Mouse (Mus musculus) left cerebral cortex, postnatal 36 days (tissue): ENCODE results near the gene Hist2h2be. TPM values are rescaled to one million over a fixed set of nuclear protein-coding genes. Genes with fewer than 3 reads are reported as not detected.
"Not testable (repeated sequence)": the region's sequence is repeated elsewhere in the genome, so short reads cannot be mapped to it uniquely, and the experiment has no call there.

Experiments used
- DNase-seq, 2 experiments: peaks; one replicate each; pipeline ENCODE4 v3.0.0; 2021 to 2022; ENCODE audit warnings: low spot score in 2 of 2, mixed read lengths in 1 of 2
- intact Hi-C: fragments of 180-260 bp; cut with DNase I; formaldehyde crosslinking; loops from one replicate; pipeline ENCODE4 v1.15.1; 2025
- total RNA-seq, 2 experiments: library from RNA; stranded (reverse); gene quantifications; 2 replicates each; pipeline ENCODE4 v1.2.3; 2021

Gene Hist2h2be
- total RNA-seq, result 1 to 10 TPM; 4.8 to 5.1 TPM

DNA sequence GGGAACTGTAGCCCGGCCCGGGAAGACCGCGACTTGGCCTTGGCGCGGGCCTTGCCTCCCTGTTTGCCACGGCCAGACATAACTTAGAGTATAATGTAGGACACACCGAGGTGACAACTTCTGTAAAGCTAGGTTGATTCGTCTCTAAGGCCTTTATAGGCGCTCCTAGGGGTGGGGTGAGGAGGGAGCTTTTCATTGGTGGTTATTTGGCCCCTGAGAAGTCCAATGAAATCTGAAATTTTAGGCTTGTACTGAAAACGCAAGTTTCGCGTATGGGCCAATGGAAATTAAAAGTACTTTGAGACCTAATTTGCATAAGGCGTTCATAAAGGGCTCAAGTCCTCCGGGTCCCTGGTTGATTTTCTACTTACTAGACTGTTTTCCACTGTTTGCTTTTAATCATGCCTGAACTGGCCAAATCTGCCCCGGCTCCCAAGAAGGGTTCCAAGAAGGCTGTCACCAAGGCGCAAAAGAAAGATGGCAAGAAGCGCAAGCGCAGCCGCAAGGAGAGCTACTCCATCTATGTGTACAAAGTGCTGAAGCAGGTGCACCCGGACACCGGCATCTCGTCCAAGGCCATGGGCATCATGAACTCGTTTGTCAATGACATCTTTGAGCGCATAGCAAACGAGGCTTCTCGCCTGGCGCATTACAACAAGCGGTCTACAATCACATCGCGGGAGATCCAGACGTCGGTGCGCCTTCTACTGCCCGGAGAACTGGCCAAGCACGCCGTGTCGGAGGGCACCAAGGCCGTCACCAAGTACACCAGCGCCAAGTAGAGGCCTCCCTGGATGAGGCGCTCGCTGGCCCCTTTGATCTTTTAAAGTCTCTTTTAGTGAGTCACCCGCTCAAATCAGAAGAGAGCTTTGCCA lies at the start of gene Hist2h2be, which contains the start of gene Hist2h2ac:
Gene Hist2h2be (plus strand): TSS at position 355 of the 875 bp plus-strand sequence.
Gene Hist2h2ac (minus strand): TSS at position 116 of the 875 bp plus-strand sequence.
- DNase-seq, result peak; percentile 83 to 87
- intact Hi-C loops, result loop anchor here (2.0 kb wide), 2 partner anchors 24 to 42 kb away; partner anchors contain the start of genes Hist2h2aa1 and Hist2h4

DNA sequence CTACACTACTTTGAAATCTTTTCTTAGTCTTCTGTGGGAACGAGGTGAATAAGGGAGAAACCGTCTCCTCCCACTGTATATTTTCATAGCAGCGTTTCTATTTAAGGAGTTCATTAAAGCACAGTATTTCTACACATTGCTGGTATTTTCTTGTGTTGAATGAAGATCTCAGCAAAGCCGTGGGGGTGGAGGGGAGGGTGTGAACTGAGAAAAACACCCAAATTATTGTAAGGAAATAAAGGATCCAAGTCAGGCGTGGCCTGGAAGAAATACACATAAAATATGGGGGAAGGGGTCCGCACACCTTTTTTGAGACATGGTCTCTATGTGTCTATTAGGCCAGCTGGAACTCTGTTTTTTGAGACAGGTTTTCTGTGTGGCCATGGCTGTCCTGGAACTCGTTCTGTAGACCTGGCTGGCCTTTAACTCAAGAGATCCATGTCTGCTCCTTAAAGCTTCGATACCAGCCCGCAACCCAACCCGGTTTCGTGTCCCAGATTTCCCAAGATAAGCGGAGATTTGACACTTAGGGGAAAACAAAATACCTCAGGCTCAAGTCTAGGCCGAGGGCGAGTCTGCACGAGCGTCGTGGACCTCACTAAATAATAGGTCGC lies 49.2 kb upstream of the Hist2h2be start:
- no peak for DNase-seq
- intact Hi-C loops, result no loop called here

DNA sequence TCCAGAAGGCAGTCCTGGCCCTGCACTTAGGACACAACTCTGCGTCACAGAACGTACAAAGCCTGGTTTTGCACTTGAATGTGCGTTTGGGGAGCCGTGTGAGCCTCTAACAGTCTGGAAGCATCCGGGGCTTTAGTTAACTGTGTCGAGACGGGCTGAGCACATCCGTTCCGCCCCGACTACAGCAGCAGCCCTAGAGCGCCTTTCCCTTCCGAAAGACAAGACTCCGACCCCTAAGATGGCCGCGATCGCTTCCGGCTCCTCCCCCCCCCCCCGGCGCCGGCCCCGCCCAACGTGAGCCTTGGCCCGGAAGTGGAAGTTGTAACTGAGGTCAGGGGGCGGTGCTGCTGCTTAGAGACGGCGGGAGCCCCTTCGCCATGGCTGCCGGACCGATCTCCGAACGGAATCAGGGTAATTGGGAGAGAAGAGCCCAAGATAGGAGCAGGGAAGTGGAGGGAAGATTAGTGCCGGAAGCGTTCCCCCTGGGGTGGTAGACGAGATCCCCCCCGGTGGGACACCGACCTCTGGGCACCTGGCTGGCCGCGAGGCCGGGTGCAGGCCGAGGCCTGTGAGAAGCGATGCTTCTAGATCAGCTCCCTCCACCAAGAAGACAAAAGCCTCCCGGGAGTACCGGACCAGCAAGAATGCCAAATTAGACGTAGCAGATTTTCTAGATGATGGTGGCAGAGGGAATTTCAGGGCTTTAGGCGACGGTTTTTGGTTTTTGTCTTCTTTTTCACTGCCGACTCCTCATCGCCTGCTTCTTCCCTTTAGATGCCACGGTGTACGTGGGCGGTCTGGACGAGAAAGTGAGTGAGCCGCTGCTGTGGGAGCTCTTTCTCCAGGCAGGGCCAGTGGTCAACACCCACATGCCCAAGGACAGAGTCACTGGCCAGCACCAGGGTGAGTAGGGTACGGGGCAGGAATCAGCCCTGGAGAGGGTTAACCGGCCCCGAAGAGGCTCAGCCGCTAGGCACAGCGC lies 48.4 kb upstream of the Hist2h2be start, which contains the start of gene Sf3b4:
Gene Sf3b4 (plus strand): TSS at position 136 of the 982 bp plus-strand sequence.
- DNase-seq, result peak; percentile 83 to 84
- intact Hi-C loops, result no loop called here

DNA sequence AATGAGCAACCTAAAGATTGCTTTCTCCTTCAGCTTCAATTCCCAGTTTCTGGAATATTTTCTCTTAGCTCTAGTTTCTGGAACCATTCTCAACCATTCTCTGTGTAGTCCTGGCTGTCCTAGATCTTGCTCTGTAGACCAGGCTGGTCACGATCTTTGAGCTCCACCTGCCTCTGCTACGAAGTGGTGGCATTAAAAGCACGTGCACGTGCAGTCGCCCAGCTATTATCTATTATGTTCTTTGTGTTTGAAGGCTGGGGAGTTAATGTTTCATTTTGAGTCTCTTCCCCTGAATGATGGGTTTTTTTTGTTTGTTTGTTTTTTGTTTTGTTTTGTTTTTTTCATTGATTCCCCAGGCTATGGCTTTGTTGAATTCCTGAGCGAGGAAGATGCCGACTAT lies 47.7 kb upstream of the Hist2h2be start:
- intact Hi-C loops, result no loop called here

DNA sequence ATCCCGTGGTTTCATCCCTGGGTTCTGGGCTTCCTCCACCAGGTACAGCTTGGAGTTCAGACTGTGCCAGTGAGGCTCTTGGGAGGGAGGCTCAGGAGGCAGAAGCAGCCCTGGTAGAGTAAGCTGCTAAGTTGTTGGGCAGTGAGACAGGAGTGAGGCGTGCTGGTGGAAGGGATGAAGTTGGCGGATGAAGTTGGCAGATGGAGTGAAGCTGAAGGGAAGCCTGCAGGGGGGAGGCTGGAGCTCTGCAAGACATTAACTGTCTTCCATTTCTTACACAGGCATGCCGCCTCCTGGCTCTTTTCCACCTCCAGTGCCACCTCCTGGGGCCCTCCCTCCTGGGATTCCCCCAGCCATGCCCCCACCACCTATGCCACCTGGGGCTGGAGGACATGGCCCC lies 46.9 kb upstream of the Hist2h2be start:
- DNase-seq, intact Hi-C loops: not testable (repeated sequence)

More for the DNA sequence above, 47.7 kb upstream of the Hist2h2be start:
- no peak for DNase-seq

DNA sequence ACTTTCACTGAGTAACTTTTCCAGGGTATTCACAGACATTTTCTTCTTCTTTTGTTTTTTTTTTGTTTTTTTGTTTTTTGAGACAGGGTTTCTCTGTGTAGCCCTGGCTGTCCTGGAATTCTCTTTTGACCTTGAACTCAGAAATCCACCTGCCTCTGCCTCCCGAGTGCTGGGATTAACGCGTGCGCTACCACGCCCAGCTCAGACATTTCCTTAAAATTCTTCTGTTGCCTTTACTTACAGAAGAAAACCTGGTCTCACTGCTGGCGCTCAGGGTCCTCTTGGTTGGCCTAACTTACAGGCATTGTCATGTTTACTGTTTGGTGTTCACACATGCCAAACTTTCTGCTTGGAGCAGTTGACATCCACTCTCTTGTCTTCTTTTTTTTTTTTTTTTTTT lies 45.7 kb upstream of the Hist2h2be start:
- DNase-seq, result no peak
- intact Hi-C loops, result no loop called here

DNA sequence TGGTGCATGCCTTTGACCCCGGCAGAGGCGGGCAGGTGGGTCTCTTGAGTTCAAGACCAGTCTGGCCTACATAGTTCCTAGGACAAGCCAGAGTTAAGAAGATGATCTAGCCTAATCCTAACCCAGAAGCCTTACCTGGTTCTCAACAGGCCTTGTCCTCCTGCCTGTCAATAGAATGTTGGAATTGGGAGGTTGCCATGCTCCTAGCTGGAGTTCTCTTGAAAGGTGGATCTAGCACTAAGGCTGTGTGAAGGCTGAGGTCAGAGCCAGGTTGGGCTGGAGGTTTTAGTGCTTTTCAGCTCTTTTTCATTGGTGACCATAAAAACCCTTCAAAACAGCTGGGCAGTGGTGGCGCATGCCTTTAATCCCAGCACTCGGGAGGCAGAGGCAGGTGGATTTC lies 42.5 kb upstream of the Hist2h2be start:
- intact Hi-C loops, result no loop called here
- DNase-seq, result no peak

DNA sequence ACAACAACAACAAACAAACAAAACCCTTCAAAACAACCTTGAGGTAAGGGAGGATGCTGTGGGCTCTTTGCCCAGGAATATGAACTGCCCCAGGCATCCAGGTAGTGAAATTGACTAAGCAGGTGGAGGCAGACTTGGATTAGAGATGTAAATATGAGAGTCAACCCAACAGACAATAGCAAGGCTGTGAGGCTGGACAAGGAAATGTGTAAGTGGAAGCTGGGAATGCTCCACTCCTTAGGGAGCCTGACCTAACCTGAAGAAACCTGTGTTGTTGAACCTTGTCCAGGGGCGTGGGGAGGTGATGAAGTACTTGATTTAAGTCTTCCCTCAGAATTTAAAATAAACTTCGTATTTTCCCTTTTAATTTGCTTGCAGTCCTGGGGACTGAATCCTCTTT lies 42.0 kb upstream of the Hist2h2be start:
- no peak for DNase-seq
- intact Hi-C loops, result no loop called here

DNA sequence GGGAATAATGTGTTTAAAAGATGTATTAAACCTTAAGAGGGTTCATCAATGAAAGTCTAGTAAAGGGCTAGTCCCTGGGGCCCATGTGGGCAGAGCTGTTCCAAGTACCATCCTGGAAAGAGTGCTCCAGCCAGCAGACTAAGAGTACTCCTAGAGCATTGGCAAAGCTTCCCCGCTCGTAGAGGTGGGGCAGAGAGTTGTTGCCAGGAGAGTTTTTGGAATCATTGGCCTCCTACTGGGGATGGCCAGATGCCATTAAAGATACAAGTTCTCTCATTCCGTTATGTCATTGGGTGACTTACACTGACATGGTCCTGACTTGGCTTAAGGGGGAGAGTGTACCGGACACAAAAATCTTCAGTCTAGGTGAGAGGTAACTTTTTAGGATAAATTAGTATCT lies 41.4 kb upstream of the Hist2h2be start:
- intact Hi-C loops, result no loop called here
- DNase-seq, result no peak

DNA sequence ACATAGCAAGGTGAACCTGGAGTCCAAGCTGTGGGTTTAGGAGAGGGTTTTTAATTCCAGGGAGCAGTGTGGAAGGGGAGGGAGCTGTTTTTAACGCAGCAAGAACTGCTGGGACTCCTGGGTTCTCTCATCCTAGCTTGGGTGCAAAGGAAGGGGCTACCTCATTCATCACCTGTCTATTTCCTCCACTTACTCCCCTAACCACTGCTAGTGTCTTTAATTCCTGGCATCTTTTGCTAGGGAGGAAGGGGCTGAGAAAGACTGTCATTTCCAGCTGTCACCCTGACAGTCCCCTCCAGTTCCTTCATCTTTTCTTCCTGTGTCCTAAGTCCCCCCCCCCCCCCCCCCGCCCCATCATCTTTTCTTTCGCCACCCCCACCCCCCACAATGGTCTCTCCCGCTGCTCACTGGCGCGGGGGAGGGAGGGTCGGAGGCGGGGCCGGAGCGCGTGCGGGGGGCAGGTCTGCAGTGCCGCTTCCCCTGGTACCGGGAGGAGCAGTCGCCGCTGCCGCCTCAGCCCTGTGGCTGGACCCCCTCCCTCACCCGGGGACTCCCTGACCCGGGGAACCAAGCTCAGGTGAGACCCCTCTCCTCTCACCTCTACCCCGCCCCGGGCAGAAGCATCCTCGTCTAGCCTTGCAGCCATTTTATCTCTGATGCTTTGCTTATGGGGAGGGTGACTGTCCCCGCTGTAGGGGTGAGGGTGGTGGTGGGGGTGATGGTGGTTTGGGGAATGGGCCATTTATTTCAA lies 40.0 kb upstream of the Hist2h2be start, which contains the start of gene Sv2a:
Gene Sv2a (plus strand): TSS at position 425 of the 751 bp plus-strand sequence.
- intact Hi-C loops, result no loop called here
- DNase-seq, result peak; percentile 73 to 86

DNA sequence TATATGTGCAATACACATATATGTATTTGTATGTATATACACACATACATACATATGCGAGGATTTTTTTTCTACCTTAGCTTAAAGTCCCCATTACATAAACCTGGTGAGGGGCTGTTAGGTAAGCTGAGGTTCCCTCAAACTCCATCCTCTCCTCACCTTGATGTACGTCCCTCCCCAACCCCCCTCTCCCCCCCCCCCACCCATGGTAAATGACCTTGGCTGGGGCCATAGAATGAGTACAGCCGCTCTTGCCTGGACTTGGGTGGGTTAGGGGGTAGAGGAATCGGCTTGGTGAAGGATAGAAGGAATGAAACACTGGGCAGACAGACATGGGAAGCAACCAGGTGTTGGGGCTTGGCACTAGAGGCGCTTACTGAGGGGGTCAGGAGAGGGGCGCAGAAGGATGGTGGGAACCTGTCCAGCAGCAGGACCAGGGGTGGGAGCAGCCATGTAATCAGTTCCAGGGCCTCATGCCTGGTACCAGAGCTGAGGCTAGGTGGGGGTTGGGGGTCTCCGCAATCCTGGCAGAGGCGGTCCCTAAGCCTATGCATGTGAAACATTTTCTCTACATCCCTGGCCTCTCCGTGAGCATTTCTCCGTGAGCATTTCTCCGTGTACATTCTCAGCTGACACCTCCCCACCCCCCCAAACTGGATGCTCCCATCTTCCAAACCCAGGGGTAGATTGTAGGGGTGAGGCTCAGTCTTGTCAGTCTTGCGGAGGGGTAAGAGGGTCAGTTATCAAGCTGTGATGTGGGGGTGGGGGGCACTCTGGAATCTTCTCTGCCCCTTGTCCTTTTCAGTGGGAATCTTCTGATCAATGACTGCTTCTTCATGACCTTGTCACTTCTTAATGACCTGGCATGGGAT lies 39.2 kb upstream of the Hist2h2be start:
- intact Hi-C loops, result no loop called here
- DNase-seq, result peak; percentile 38 to 47

DNA sequence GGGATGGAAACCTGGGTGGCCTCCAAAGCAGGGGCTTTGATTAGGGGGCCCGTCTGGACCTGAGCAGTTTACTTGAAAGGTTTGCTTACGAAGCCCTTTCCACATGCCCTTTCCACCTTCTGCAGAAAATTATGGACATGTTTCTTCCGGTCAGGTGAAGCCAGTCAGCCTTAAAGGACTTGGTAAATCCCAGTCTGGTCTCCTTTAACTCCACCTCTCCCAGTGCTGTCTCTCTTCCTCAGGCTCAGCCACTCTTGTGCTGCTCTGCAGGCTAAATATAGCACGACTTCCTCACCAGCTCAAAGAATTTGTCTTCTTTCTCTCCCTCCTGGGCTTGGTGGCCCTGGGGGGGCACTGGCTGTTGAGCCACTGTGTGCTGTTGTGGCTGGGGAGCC lies 38.5 kb upstream of the Hist2h2be start:
- intact Hi-C loops, result no loop called here
- peak; percentile 39 to 46 for DNase-seq

DNA sequence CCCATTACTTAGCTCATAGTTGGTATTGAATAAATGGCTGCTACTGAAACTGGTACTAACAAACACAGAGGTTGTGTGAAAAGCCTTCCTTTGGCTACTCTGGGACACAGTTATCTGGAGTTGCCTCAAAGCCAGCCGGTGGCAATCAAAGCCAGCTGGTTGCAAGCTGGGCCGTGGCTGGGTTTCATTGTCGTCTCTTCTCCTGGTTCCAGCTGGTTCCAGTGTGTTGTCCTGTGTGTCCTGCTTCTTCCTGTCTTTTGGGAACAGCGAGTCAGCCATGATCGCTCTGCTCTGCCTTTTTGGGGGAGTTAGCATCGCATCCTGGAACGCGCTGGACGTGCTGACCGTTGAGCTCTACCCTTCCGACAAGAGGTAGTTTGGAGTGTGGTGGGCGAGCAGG lies 27.9 kb upstream of the Hist2h2be start:
- intact Hi-C loops, result no loop called here
- DNase-seq, result no peak

DNA sequence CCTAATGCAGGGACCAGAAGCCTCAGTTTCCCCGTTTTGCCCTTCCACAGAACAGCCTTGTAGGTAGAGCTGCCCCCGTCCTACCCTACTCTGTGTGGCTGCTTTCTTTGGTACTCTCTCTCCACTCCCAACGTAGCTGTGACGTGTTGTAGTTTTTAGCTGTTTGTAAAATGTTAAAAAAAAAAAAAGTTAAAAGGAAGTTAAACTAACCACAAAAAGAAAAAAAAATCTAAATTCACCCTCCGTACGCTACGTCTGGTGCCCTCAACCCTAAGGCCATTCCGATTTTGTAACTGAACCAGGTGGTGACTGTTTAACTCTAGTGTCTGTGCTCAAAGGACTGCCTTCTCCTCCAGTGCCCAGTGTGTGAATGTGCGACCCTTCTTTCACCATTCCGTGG lies 26.0 kb upstream of the Hist2h2be start:
- intact Hi-C loops, result no loop called here
- DNase-seq, result no peak

DNA sequence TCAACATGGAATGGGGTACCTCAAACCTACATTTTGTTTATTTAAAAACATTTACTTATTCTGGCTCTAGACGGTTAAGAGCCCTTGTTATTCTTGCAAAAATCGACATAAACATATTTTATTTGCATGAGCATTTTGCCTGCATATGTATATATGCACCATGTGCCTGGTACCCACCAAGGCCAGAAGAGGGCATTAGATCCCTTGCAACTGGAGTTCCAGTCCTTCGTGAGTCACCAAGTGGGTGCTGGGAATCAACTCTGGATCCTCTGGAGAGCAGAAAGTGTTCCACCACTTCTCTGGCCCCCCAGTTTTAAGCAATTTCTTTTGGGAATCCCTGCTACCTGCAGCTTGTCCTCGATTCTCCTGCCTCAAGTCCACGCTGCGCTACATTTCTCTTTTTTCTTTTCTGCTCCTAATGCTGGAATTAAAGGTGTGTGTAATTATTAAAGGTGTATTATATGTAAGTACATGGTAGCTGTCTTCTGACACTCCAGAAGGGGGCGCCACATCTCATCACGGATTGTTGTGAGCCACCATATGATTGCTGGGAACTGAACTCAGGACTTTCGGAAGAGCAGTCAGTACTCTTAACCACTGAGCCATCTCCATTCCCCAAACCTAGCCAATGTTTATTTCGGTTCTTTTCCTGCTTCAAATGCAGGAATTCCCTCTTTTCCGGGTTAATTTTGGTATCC lies 25.2 kb upstream of the Hist2h2be start:
- DNase-seq, result no peak
- intact Hi-C loops, result no loop called here

DNA sequence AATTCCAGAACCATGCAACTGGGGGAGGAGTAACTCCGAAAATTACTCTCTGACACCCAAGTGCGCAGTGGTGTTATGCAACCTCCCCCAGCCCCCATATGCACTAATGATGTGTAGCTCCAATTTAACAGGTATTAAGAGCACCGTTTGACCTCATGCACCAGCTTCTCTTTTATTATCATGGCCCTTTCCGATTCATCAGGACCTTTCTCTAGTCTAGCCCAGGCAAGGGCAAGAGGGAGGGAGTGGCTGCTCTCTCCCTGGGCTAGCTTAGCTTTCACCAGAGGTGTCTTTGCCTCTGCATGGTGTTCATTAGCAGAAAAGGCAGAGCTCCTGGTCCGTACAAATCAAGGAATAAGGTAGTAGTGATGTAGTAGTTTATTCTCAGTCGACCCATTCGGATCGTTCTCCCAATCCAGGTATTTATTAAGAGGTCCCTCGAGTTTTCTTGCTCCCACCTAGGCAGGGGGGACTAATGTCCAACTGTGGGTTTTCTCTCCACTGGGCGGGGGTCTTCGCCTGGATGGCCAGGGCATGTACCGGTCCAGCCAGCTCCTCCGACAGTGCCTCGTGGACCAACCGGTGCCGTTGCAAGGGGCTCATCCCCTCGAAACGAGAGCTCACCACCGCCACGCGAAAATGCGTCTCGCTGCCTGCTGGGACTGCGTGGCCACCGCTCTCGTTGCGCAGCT lies 24.3 kb upstream of the Hist2h2be start:
- no peak for DNase-seq
- intact Hi-C loops, result no loop called here
